Mouse (Mus musculus): ENCODE measurements around the gene Ptk6. TPM values are rescaled to one million over a fixed set of nuclear protein-coding genes. Genes with fewer than 3 reads are reported as not detected.
"Not testable (repeated sequence)": the region's sequence is repeated elsewhere in the genome, so short reads cannot be mapped to it uniquely, and the experiment has no call there.

Gene Ptk6
- polyA plus RNA-seq, 1 experiment from 2014 or later, result not detected

DNA sequence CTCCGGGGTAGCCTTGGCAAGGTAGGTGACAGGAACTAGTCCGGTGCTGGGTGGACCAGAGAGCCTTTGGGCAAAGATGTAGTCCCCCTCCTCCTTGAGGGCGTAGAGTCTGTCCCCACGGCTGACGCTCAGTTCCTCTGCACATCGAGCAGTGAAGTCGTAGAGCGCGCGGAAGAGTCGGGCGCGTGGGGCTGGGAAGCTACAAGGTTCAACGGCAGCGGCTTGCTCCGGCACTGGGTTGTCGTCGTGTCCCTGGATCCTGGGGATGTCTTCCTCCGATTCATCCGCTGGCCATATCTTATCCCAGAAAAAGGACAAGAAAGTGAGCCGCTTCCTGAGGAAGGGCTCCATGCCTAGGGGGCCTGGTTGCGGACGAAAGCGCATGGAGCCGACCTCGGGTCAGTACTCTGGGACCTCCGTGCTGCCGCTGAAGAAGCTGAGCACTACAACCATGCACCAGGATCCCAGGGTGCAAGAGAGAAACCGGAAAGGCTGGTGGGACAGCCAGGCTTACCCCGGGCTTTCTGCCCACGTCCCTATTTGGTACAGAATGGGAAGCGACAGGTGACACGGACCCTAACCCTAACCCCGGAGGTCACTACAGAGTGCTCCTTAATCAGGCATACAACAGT is 9.9 kb upstream of the Ptk6 start:
- peak overlapping the region; percentile 18; the same call in 1 of the 2 replicates for H3K4me3 ChIP-seq (replicated peaks; ENCODE audit: low read depth, low read length)
- no peak overlapping the region for H3K27ac ChIP-seq (replicated peaks; ENCODE audit: low read depth, low read length)
- peak overlapping the region; percentile 41 for H3K4me2 ChIP-seq (ENCODE audit: low read length)
- H3K4me1 ChIP-seq (ENCODE audit: control insufficient read depth, insufficient read depth, low read length), result peaks cover 12% of the 10 kb centered on the region; the same call in 1 of the 2 replicates
- no peak overlapping the region for H3K9ac ChIP-seq (replicated peaks; ENCODE audit: low read length)
- H3K27me3 ChIP-seq (ENCODE audit: control insufficient read depth, insufficient read depth, low read length), result peaks cover 27% of the 10 kb centered on the region
- 3% methylated on average over 34 of the region's 34 CpGs for WGBS
- DNase-seq, result peak; percentile 36
- no peaks in the 10 kb centered on the region for H3K9me3 ChIP-seq (ENCODE audit: control insufficient read depth, low read length)
- no peaks in the 10 kb centered on the region for H3K36me3 ChIP-seq (ENCODE audit: control insufficient read depth, insufficient read depth, low read length)
- no peak for ATAC-seq (ENCODE audit: low FRiP score, low TSS enrichment)

DNA sequence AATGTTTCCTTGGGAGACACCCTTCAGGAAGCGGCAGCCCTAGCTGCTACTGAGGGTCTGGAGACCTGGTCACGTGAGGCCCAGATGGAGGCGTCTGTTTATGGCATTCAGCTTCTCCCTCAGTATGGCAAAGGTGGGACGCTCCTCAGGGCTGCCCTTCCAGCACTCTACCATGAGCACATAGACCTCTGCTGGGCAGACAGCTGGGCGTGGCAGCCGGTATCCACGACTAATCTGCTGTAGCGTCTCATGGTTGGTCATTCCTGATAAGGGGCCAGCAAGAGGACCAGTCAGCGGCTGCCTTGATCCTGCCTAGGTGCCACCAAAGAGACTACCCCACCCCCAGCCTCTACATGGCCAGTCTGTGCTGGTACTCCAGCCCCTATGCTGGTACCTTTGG is 3.5 kb upstream of the Ptk6 start:
- no peak overlapping the region for H3K27ac ChIP-seq (replicated peaks; ENCODE audit: low read depth, low read length)
- H3K9me3 ChIP-seq (ENCODE audit: control insufficient read depth, low read length), result no peaks in the 10 kb centered on the region
- peaks cover 2% of the 10 kb centered on the region; the same call in 1 of the 2 replicates for H3K27me3 ChIP-seq (ENCODE audit: control insufficient read depth, insufficient read depth, low read length)
- H3K36me3 ChIP-seq (ENCODE audit: control insufficient read depth, insufficient read depth, low read length), result no peaks in the 10 kb centered on the region
- ATAC-seq (ENCODE audit: low FRiP score, low TSS enrichment), result no peak
- no peak overlapping the region for H3K4me2 ChIP-seq (ENCODE audit: low read length)
- no peaks in the 10 kb centered on the region for H3K4me1 ChIP-seq (ENCODE audit: control insufficient read depth, insufficient read depth, low read length)
- WGBS, result 83% methylated on average over 9 of the region's 9 CpGs
- H3K9ac ChIP-seq (replicated peaks; ENCODE audit: low read length), result no peak overlapping the region
- H3K4me3 ChIP-seq (replicated peaks; ENCODE audit: low read depth, low read length), result no peak overlapping the region
- DNase-seq, result no peak

DNA sequence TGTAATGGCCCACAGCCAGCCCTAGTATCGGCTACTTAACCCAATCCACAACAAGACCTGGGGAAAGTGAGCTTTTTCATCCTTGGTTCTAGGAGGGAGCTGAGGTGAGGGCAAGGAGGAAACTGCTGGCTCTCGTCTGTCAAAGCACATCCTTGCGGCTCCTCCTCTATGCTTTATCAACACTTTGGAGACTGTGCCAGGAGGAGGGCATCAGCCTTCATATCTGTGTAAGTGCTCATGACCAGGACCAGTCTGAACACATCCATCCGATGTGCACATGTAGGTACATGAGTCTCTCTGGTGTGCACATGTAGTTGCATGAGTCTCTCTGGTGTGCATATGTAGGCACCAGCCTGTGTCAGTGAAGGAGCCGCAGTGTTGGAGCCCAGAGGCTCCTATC is 3.1 kb upstream of the Ptk6 start:
- no peak for ATAC-seq (ENCODE audit: low FRiP score, low TSS enrichment)
- no peak for DNase-seq
- 91% methylated on average over 5 of the region's 5 CpGs for WGBS
- Histone ChIP-seq H3K27me3 (ENCODE audit: control insufficient read depth, insufficient read depth, low read length) (no peaks in the 10 kb centered on the region), H3K36me3 (ENCODE audit: control insufficient read depth, insufficient read depth, low read length) (no peaks in the 10 kb centered on the region), H3K9me3 (ENCODE audit: control insufficient read depth, low read length) (no peaks in the 10 kb centered on the region), H3K27ac (replicated peaks; ENCODE audit: low read depth, low read length) (no peak overlapping the region), H3K4me1 (ENCODE audit: control insufficient read depth, insufficient read depth, low read length) (no peaks in the 10 kb centered on the region), H3K4me3 (replicated peaks; ENCODE audit: low read depth, low read length) (no peak overlapping the region), H3K9ac (replicated peaks; ENCODE audit: low read length) (no peak overlapping the region), H3K4me2 (ENCODE audit: low read length) (no peak overlapping the region)

- 84% methylated on average over 6 of the region's 6 CpGs for WGBS
- H3K36me3 ChIP-seq (ENCODE audit: control insufficient read depth, insufficient read depth, low read length), result no peaks in the 10 kb centered on the region
- no peak overlapping the region for H3K9ac ChIP-seq (replicated peaks; ENCODE audit: low read length)
- ATAC-seq (ENCODE audit: low FRiP score, low TSS enrichment) (no peak), DNase-seq (no peak)
- H3K4me3 ChIP-seq (replicated peaks; ENCODE audit: low read depth, low read length), result no peak overlapping the region
- H3K27me3 ChIP-seq (ENCODE audit: control insufficient read depth, insufficient read depth, low read length), result no peaks in the 10 kb centered on the region
- H3K27ac ChIP-seq (replicated peaks; ENCODE audit: low read depth, low read length), result no peak overlapping the region
- H3K4me1 ChIP-seq (ENCODE audit: control insufficient read depth, insufficient read depth, low read length), result no peaks in the 10 kb centered on the region
- no peaks in the 10 kb centered on the region for H3K9me3 ChIP-seq (ENCODE audit: control insufficient read depth, low read length)
- no peak overlapping the region for H3K4me2 ChIP-seq (ENCODE audit: low read length)
Observed at GRCm38 (mm10) chr2:181202886-181203285, 297 bp upstream of the Ptk6 start.

GRCm38 (mm10) chr2:181201606-181202005 is 983 bp downstream of the Ptk6 start:
- 90% methylated on average over 3 of the region's 3 CpGs for WGBS
- Histone ChIP-seq H3K4me1 (ENCODE audit: control insufficient read depth, insufficient read depth, low read length) (no peaks in the 10 kb centered on the region), H3K27me3 (ENCODE audit: control insufficient read depth, insufficient read depth, low read length) (no peaks in the 10 kb centered on the region), H3K4me3 (replicated peaks; ENCODE audit: low read depth, low read length) (no peak overlapping the region), H3K27ac (replicated peaks; ENCODE audit: low read depth, low read length) (no peak overlapping the region), H3K9me3 (ENCODE audit: control insufficient read depth, low read length) (no peaks in the 10 kb centered on the region), H3K4me2 (ENCODE audit: low read length) (no peak overlapping the region), H3K9ac (replicated peaks; ENCODE audit: low read length) (no peak overlapping the region), H3K36me3 (ENCODE audit: control insufficient read depth, insufficient read depth, low read length) (no peaks in the 10 kb centered on the region)
- DNase-seq (no peak), ATAC-seq (ENCODE audit: low FRiP score, low TSS enrichment) (no peak)

- no peak overlapping the region for H3K9ac ChIP-seq (replicated peaks; ENCODE audit: low read length)
- DNase-seq (no peak), ATAC-seq (ENCODE audit: low FRiP score, low TSS enrichment) (no peak)
- no peak overlapping the region for H3K4me2 ChIP-seq (ENCODE audit: low read length)
- H3K4me3 ChIP-seq (replicated peaks; ENCODE audit: low read depth, low read length), result no peak overlapping the region
- no peaks in the 10 kb centered on the region for H3K27me3 ChIP-seq (ENCODE audit: control insufficient read depth, insufficient read depth, low read length)
- 94% methylated on average over 4 of the region's 4 CpGs for WGBS
- no peaks in the 10 kb centered on the region for H3K36me3 ChIP-seq (ENCODE audit: control insufficient read depth, insufficient read depth, low read length)
- no peaks in the 10 kb centered on the region for H3K9me3 ChIP-seq (ENCODE audit: control insufficient read depth, low read length)
- H3K4me1 ChIP-seq (ENCODE audit: control insufficient read depth, insufficient read depth, low read length), result no peaks in the 10 kb centered on the region
- H3K27ac ChIP-seq (replicated peaks; ENCODE audit: low read depth, low read length), result no peak overlapping the region
Observed at GRCm38 (mm10) chr2:181196628-181197300, 5.8 kb downstream of the Ptk6 start.

DNA sequence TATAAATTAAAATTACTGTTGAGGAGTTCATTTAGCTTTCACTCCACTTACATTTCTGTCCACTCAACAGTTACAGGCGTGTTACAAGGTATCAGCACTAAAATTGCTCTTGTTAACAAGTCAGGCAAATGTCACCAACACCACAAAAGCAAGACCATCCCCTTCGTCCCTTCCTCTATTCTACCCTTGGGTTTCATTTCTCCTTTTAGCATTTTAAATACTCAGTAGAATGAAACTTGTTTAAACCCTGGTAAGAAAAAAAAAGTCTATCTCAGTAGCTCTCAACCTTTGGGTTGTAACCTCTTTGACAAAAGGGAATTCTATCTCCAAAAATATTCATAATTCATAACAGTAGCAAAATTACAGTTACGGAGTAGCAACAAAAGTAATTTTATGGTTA is 9.5 kb downstream of the Ptk6 start:
- WGBS, result 80% methylated on average over 3 of the region's 3 CpGs
- H3K9me3 ChIP-seq (ENCODE audit: control insufficient read depth, low read length), result no peaks in the 10 kb centered on the region
- H3K9ac ChIP-seq (replicated peaks; ENCODE audit: low read length), result no peak overlapping the region
- no peak overlapping the region for H3K4me3 ChIP-seq (replicated peaks; ENCODE audit: low read depth, low read length)
- H3K4me2 ChIP-seq (ENCODE audit: low read length), result no peak overlapping the region
- no peaks in the 10 kb centered on the region for H3K27me3 ChIP-seq (ENCODE audit: control insufficient read depth, insufficient read depth, low read length)
- DNase-seq (no peak), ATAC-seq (ENCODE audit: low FRiP score, low TSS enrichment) (no peak)
- no peak overlapping the region for H3K27ac ChIP-seq (replicated peaks; ENCODE audit: low read depth, low read length)
- H3K4me1 ChIP-seq (ENCODE audit: control insufficient read depth, insufficient read depth, low read length), result peaks cover 8% of the 10 kb centered on the region
- H3K36me3 ChIP-seq (ENCODE audit: control insufficient read depth, insufficient read depth, low read length), result peaks cover 10% of the 10 kb centered on the region

DNA sequence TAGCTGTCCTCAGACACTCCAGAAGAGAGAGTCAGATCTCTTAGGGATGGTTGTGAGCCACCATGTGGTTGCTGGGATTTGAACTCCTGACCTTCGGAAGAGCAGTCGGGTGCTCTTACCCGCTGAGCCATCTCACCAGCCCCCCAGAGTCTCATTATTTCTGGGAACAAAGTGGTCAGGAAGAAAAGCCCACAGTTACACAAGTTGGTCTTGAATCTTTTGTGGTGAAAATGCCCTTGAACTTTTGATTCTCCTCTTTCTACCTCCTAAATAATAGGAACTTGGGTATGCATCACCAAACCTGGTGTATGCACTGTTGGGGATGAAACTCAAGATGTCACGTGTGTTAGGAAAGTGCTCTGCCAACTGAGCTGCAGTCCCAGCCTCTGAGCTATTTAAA is 10.7 kb downstream of the Ptk6 start:
- H3K27ac ChIP-seq (replicated peaks; ENCODE audit: low read depth, low read length), result no peak overlapping the region
- WGBS, result 55% methylated on average over 4 of the region's 4 CpGs
- H3K4me3 ChIP-seq (replicated peaks; ENCODE audit: low read depth, low read length), result no peak overlapping the region
- no peak for ATAC-seq (ENCODE audit: low FRiP score, low TSS enrichment)
- no peak for DNase-seq
- no peaks in the 10 kb centered on the region for H3K9me3 ChIP-seq (ENCODE audit: control insufficient read depth, low read length)
- H3K9ac ChIP-seq (replicated peaks; ENCODE audit: low read length), result no peak overlapping the region
- peaks cover 10% of the 10 kb centered on the region for H3K36me3 ChIP-seq (ENCODE audit: control insufficient read depth, insufficient read depth, low read length)
- H3K4me2 ChIP-seq (ENCODE audit: low read length), result no peak overlapping the region
- H3K27me3 ChIP-seq (ENCODE audit: control insufficient read depth, insufficient read depth, low read length), result no peaks in the 10 kb centered on the region
- H3K4me1 ChIP-seq (ENCODE audit: control insufficient read depth, insufficient read depth, low read length), result peaks cover 8% of the 10 kb centered on the region

DNA sequence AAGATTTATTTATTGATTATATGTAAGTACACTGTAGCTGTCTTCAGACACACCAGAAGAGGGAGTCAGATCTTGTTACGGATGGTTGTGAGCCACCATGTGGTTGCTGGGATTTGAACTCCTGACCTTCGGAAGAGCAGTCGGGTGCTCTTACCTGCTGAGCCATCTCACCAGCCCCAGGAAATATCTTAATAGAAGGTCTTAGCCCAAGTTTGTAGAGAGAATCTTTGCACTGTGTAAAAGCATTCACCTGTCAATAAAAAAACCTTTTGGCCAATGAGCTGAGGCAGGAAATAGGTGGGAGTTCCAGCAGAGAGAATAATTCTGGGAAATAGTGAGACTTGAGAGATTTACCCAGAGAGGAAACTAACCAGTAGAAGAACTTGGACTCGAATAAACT is 11.2 kb downstream of the Ptk6 start:
- not testable (repeated sequence) for H3K9me3 ChIP-seq (ENCODE audit: control insufficient read depth, low read length)
- WGBS, result 82% methylated on average over 4 of the region's 4 CpGs

More for the DNA sequence above, 11.2 kb downstream of the Ptk6 start:
- not testable (repeated sequence) for H3K4me2 ChIP-seq (ENCODE audit: low read length); H3K4me1 ChIP-seq (ENCODE audit: control insufficient read depth, insufficient read depth, low read length); H3K4me3 ChIP-seq (replicated peaks; ENCODE audit: low read depth, low read length); H3K27me3 ChIP-seq (ENCODE audit: control insufficient read depth, insufficient read depth, low read length); ATAC-seq (ENCODE audit: low FRiP score, low TSS enrichment); H3K36me3 ChIP-seq (ENCODE audit: control insufficient read depth, insufficient read depth, low read length); H3K9ac ChIP-seq (replicated peaks; ENCODE audit: low read length); H3K27ac ChIP-seq (replicated peaks; ENCODE audit: low read depth, low read length); DNase-seq
